Mouse (Mus musculus) cortical plate, adult 2 months (tissue): ENCODE measurements around the gene Nol9.

Source experiments
- CTCF ChIP-seq: fragments of 200-500 bp; IDR thresholded peaks from 2 replicates; pipeline ENCODE4 v1.5.1; 2011; ENCODE audit warnings: mild to moderate bottlenecking, control low read depth, low read length; ENCODE audit not compliant: insufficient read depth; ENCODE audit errors: extremely low read depth
- POLR2A ChIP-seq: fragments of 200-500 bp; IDR thresholded peaks from 2 replicates; pipeline ENCODE4 v1.6.1; 2011; ENCODE audit warnings: mild to moderate bottlenecking, low read length, control low read depth; ENCODE audit not compliant: insufficient read depth; ENCODE audit errors: extremely low read depth

DNA sequence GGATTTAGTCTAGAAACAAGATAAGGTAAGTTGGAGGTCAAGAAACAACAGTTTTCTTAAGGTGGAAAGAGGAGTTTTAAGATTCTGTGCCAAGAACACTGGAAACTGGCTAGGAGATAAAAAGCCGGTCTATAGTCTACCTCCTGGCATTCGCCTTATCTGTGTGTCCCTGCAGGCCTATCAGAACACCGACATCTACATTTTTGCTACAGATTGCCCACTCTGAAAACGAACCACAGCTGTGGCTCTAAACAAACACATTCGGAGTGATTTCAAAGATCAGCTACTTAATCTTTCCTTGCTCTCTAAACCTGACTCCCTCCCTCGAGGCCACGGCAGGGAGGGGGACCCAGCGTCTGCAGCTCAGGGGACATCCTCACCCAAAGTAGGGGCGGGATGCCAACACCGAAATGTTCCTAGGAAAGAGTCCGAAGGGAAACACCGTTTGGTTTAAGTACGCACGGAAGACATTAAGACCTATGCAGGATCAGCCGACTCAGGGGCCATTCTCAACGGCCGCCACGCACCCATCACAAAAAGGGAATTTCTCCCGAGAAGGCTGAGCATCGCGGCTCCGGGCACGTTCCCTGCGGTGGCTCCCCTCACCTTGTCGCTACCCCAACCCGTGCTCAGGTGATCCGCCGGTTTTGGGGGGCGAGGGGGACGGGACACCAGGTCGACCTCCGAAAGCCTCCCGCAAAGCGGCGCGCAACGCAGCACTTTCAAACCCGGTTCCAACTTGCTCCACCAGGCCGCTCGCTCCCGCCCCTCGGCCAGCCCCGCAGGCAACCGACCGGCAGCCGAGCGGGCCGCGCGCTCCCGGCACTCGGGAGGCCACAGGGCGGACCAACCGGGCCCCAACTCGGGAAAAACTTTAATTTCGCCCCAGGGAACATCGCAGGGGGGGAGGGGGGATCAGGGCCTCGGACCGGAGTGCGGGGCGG, 44.6 kb upstream of the Nol9 start:
- TF ChIP-seq CTCF = no peak
- TF ChIP-seq POLR2A = no peak
